Mouse (Mus musculus) CH12.LX (cell line): ENCODE results near the gene 1700021F05Rik.

Experiments
- CTCF ChIP-seq, 2 experiments: IDR thresholded peaks in 1 of 2; conservative IDR thresholded peaks in 1 of 2; 2 replicates each; pipeline ENCODE4 v1.5.1; 2011 to 2012; ENCODE audit warnings: low read depth in 2 of 2, low read length in 2 of 2, improper control_type of control experiment in 1 of 2, inconsistent platforms in 1 of 2, mild to moderate bottlenecking in 1 of 2, moderate library complexity in 1 of 2
- E2F4 ChIP-seq: IDR thresholded peaks from 2 replicates; pipeline ENCODE4 v1.6.1; 2011; ENCODE audit warnings: low read depth, low read length, improper control_type of control experiment; ENCODE audit not compliant: insufficient replicate concordance
- ETS1 ChIP-seq: conservative IDR thresholded peaks from 2 replicates; pipeline ENCODE4 v1.6.1; 2012; ENCODE audit warnings: low read depth, mild to moderate bottlenecking, inconsistent platforms, low read length, improper control_type of control experiment, moderate library complexity
- MAX ChIP-seq: IDR thresholded peaks from 2 replicates; pipeline ENCODE4 v1.6.1; 2011; ENCODE audit warnings: low read length, improper control_type of control experiment
- ZC3H11A ChIP-seq: IDR thresholded peaks from 2 replicates; pipeline ENCODE4 v1.6.1; 2012; ENCODE audit warnings: low read depth, mild to moderate bottlenecking, inconsistent platforms, low read length, improper control_type of control experiment

- TF ChIP-seq CTCF (conservative IDR thresholded peaks at IDR 0.05 in 1 of 2, IDR thresholded peaks at IDR 0.05 in 1 of 2; ENCODE audit: low read depth in 2 of 2, low read length in 2 of 2): no peak
- TF ChIP-seq MAX: no peak
- no peak for TF ChIP-seq ETS1
- no peak for TF ChIP-seq ZC3H11A
- TF ChIP-seq E2F4: no peak
Observed at GRCm38 (mm10) chr10:43504291-43504690, 36.5 kb downstream of the 1700021F05Rik start.
